Mouse (Mus musculus) retina, postnatal 7 days (tissue): Measurements from ENCODE around the gene Grin3b.

Experiments
- DNase-seq: peaks from one replicate; pipeline ENCODE4 v3.0.0-alpha.2; 2012; ENCODE audit warnings: low read depth, low spot score

Grin3b gene

DNA sequence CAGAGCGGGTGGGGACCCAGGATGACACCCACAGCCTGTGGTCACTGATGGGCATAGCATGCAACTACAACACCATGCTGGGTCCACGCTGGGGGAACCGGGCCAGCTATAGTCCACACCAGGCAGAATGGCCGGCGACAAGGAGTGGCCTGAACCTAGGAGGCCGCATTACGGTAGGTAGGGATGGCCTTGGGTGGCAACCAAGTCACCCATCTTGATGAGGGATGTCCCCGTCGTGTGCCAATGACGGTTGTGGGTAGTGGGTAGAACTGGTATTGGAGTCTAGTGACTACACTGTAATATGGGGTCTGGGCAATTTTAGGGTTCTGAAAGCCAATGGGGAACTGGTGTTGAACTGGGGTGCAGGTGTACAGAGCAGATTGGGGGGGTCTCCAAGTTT, 46.4 kb downstream of the Grin3b start:
- no peak for DNase-seq

DNA sequence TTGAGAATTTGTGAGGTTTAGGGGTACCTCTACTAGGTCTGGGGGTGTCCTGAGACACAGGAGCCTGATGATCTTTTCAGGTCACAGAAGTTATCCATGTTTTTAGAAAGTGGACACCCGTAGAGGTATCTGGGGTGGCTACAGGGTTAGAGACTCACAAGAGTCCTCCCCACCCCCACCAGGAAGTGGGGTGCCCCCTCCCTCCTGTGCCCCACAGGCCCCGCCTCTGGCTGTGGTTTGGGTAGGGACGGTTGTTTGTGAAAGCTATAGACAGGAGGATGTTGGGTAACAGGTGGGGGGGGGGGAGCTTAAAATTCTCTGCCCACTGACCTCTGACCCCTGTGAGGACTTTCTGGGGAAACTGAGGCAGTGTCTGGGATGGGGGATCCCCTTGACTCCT, 46.8 kb downstream of the Grin3b start:
- DNase-seq: no peak

DNA sequence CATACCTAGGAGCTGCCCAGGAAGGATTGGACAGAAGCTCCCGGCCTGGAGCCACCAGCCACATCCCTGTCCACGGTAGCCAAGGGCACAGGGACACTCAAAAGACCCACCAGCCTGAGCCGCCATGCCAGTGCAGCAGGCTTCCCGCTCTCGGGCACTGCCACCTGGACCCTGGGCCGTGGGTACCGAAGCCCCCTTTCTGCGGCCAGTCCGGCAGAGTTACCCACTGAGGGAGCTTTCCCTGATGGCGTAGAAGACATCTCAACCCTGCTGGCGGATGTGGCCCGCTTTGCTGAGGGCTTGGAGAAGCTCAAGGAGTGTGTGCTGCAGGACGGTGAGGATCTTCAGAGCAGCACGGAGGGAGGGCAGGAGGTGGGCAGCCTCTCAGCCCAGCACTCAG, 47.3 kb downstream of the Grin3b start:
- DNase-seq: no peak

DNA sequence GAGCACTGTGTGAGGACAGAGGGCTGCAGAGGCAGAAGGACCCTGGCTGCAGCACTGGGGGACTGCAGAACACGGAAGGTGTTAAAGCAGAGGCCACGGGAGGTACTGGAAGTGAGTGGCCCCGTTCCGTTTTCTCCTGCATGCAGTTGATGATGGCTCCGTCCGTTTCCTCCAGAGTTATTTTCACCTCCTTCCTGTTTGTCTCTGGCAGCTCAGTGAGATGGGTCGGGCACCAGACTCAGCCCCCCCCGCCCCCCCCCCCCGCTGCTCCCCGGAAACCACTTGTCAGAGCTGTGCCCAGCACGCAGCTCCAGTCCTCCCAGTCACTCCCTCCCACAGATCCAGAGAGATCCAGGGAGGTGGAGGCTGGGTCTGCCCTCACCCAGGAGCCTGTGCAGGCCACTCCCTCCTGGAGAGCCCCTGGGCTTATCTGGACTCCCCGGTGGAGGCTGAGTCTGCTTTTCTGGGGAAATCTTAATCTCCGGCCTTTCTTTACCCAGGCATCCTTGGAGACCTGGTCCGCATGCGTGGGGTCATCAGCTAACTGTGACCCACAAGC, 48.3 kb downstream of the Grin3b start:
- DNase-seq: no peak

DNA sequence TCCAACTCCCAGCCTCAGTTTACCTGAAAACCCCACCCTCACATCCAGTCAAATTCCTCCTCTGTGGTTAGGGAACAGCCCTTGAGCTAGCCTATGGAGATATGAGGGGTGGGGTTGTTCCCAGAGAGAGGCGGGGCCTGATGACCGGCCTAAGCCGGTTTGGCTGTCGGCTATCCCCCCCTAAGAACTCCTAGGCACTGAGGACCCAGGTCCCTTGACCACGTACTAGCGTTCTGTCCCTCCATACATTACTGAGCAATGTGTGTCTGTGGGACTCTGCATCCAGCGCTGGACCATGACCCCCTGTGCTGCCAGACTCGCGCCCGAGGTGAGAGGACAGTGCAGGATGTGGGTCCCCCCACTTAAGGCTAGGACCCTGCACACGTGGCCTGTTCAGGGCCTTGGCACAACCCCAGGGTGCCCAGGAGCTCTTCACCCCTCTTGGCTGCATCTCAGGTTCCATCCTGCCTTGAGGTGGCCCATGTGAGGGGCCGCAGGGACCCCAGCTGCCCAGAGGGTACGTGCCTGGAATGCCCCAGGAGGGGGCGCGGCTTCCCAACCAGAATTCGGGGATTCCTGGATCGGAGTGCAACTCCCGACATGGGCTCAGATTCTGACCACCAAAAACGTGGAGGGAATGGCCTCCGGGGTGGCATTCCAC, 49.1 kb downstream of the Grin3b start:
- no peak for DNase-seq

DNA sequence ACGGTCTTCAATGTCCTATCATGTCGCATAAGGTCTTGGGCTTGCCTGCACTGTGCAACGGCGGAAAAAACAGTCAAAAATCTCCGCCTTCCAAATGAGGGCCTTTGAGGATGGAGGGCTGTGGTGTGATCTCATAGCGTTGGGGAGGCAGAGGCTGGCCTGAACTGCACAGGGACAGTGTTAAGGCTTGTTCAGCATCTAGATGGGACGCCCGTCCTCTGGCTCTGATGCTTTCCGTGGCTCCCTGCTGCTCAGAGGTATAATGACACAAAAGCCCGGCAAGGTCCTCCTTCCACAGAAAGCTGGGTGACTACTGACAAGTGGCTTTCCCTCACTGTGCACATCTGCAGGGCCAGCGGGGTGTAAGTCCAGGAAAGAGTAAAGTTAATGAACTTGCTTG, 49.7 kb downstream of the Grin3b start:
- DNase-seq: no peak

DNA sequence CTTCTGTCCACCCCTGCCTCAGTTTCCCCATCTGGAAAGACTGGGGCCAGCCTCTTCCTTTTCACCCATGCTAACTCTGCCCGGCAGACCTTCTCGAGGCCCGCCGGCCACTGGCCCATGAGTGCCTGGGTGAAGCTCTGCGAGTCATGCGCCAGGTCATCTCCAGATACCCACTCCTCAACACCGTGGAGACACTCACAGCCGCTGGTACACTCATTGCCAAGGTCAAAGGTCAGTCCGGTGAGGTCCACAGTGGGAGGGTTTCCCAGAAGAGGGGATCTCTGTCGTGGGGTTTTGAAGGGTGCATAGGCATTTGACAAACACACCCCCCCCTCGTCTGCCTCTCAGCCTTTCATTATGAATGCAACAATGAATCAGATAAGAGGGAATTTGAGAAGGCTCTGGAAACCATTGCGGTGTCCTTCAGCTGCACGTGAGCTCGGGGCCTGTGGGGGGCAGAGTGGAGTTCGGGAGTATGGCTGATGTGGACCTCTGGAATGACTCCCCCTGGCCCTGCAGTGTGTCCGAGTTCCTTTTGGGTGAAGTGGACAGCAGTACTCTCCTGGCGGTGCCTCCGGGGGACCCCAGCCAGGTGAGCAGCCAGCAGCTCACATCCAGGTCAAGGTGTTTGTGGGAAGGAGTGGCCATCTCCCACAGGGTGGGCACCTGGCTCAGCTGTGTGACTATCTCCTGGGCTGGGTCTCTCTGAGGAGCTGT, 50.2 kb downstream of the Grin3b start:
- no peak for DNase-seq

DNA sequence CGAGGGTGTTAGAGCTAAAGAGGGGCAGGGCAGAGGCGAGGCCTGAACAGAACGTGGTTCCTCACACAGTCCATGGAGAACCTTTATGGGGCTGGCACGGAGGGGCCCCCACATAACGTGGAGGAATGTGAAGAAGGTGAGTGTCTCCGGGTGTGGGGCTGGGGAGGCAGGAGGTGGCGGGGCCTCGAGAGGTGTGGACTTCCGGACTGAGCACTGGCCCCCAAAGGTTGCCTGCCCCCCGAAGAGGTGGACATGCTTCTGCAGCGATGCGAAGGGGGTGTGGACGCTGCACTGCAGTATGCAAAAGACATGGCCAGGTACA, 50.8 kb downstream of the Grin3b start:
- DNase-seq: no peak

DNA sequence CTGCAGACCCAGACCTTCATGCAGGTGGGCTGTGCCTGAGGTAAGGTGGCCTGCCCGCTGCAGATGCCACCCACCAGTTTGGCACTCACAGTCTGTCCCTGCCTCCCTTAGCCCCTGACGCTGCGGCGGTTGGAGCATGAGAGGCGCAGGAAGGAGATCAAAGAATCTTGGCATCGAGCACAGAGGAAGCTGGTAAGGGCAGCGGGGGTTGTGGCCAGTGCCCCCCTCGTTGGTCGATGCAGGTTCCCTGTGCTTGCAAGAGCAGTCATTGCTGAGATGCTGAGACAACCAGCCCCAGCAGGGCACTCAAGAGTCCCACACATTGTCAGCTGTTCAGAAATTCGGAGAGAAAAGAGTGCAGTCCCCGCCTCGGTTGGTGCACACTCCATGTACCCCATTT, 51.6 kb downstream of the Grin3b start:
- DNase-seq: no peak

DNA sequence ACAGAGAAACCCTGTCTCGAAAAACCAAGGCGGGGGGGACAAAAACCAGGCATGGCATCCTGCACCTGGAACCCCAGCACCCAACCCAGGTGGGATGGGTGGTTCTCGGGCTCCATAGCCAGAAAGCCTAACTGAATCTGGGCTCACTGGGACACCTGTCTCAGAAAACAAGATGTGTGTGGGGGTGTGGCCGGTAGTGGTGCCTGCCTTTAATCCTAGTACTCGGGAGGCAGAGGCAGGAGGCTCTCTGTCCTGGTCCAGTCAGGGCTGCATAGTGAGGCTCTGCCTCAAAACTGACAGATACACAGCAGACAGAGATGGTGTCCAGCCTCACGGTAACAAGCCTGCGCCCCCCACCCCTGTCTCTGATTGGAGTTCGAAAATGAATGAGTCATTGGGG, 52.3 kb downstream of the Grin3b start:
- no peak for DNase-seq

DNA sequence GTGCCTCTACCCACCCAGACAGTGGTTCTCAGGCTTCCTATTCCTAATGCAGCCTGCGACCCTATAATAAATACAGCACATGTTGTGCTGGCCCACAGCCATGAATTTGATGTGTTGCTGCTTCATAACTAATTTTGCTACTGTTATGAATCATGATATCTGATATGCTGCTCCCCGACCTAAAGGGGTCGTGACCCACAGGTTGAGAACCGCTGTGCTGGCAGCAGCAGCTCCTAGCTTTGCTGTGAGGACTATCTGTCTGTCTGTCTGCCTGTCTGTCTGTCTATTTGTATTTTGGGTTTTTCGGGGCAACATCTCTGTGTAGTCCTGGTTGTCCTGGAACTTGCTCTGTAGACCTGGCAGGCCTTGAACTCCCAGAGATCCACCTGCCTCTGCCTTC, 53.2 kb downstream of the Grin3b start:
- no peak for DNase-seq

DNA sequence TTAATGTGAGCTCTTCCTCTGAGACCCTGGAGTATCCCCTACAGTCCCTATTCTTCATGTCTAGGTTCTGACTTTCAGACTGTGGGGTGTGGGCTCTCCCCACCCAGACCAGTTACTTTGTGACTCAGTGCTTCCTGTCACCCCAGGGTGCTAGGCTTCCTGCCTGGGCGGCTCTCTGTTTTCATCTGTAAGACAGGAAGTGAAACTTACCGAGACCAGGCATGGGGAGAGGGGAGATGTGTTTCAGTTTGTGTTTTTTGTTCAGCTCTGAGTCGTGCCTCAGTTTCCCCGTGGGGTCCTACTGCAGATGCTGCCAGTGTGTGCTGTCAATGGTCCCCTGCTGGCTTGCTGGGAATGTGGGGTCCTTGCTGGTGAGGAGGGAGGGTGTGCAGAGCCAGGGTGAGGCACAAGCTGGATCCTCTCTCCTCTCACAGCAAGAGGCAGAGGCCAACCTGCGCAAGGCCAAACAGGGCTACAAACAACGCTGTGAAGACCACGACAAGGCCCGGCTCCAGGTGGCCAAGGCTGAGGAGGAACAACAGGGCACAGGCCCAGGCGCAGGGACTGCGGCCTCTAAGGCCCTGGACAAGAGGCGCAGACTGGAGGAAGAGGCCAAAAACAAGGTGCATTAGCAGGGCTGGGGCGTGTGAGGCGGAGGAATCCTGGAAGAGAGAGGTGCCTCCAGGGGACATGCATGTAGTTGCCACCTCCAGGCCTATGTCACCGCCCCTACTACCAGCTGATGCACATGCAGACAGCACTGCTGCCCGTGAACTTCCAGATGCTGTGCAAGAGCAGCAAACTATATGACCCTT, 53.9 kb downstream of the Grin3b start:
- DNase-seq: no peak

DNA sequence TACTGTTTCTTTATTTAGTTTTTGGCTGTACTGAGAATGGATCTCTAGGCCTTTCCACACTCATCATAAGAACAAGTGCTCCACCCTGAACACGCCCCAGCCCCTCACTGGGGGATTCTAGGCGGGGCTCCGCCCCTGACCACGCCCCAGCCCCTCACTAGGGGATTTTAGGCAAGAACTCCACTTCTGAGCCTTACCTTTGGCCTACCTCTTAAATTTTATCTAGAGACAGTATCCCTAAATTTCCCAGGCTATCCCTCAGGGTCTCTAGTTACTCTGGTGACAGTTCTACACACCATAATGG, 54.5 kb downstream of the Grin3b start:
- DNase-seq: no peak

DNA sequence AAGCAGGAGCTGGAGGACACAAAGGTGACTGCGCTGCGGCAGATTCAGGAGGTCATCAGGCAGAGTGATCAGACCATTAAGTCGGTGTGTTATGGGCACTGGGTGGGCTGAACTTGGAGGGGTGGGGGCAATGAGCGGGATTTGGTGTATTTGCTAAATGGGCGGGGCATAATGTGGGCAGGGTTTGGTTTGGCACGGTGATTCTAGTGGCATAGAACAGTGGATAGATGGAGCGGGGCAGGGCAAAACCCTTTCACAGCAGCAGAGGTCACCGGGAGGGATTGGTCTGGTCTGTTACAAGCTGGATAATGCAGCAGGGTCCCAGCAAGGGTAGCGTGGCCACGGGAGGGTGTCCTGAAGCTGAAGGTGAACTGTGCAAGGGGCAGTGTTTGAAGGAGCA, 54.9 kb downstream of the Grin3b start:
- no peak for DNase-seq

DNA sequence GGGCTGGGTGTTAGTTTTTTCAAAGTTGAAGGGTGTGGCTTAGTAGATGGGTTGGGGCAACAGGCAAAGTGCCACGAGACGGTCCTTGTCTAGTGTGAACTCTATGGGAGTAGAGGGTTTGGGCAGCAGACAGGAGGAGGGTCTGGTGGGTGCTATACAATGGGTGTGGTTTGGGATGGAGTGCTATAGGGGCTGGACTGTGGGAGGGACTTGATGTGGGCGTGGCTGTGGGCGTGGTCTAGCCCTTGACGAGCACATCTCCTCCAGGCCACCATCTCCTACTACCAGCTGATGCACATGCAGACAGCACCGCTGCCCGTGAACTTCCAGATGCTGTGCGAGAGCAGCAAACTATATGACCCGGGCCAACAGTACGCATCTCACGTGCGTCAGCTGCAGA, 55.4 kb downstream of the Grin3b start:
- DNase-seq: no peak
